In the genomic region with DNA sequence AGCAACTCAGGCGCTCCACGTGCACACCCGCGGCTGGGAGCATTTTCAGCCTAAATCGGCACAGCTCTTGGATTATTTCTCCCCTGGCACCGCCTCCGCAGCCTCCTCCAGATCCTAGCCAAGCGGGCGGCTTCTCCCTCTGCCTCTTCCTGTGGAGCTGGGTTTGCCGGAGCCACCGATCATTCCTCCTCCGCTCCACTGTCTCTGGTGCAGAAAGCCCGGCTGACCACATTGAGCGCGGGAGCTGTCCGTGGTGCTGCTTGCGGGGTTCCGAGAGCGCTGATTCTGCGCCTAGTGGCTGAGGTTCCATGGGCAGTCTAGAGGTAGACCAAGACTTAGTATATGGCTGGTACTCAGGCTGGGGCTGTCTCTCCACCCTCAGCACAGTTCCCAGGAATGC, we compare ENCODE assay signal across 8 mouse cellular contexts. TPM values are rescaled to one million over a fixed set of nuclear protein-coding genes. Genes with fewer than 3 reads are reported as not detected.
DNase-seq lines count a peak whose midpoint lies in the region; TF ChIP-seq lines count a peak whose summit lies in the region.

No protein-coding gene starts in this region.

- peaks cover 14% of the 10 kb centered on the region for H3K27me3 ChIP-seq in liver, adult 2 months (ENCODE audit: control insufficient read depth, insufficient read depth, low read length)

- no peaks in the 10 kb centered on the region for H3K36me3 ChIP-seq in liver, adult 2 months (ENCODE audit: control insufficient read depth, insufficient read depth, low read length)

- H3K79me2 ChIP-seq in liver, adult 2 months (ENCODE audit: control insufficient read depth, insufficient read depth, low read length) = no peaks in the 10 kb centered on the region

- peak; percentile 67 to 70 for DNase-seq in urinary bladder, adult 18-20 months (ENCODE audit: low spot score in 2 of 2)
- DNase-seq in urinary bladder, postnatal 10 days (ENCODE audit: low spot score) = no peak
- peak; percentile 86 for DNase-seq in gastrocnemius, postnatal 14 days
- peak; percentile 85 for DNase-seq in kidney, adult 9 months
- DNase-seq in liver, adult 2 months (ENCODE audit: extremely low read depth, low read depth, low spot score) = no peak
- DNase-seq in naive thymus-derived CD4-positive, alpha-beta T cell, adult 2 months (ENCODE audit: low read depth) = peak; percentile 82
- DNase-seq in telencephalon, adult 2 months (ENCODE audit: low read depth, low spot score) = peak; percentile 90

- WGBS in liver, adult 2 months = 4% methylated on average over 20 of the region's 20 CpGs

- intact Hi-C loops in gastrocnemius, postnatal 14 days (cut with DNase I; ENCODE audit: low total_unique reads) = no loop called here

- H3K4me3 ChIP-seq in cortical plate, adult 2 months (ENCODE audit: insufficient read depth, low read length) = peak overlapping the region; percentile 17
- no peak overlapping the region for H3K4me3 ChIP-seq in liver, adult 2 months (ENCODE audit: insufficient read depth, low read depth, low read length)

- peaks cover 18% of the 10 kb centered on the region for H3K4me1 ChIP-seq in cortical plate, adult 2 months (ENCODE audit: control insufficient read depth, insufficient read depth, low read length)
- H3K4me1 ChIP-seq in liver, adult 2 months (ENCODE audit: control insufficient read depth, insufficient read depth, low read length) = peaks cover 3% of the 10 kb centered on the region; the same call in 1 of the 2 replicates

- TF ChIP-seq CTCF in cortical plate, adult 2 months (IDR thresholded peaks at IDR 0.05; ENCODE audit: extremely low read depth, insufficient read depth, low read length) = peak; percentile 32
- TF ChIP-seq CTCF in liver, adult 2 months (IDR thresholded peaks at IDR 0.05; ENCODE audit: low read depth, low read length) = peak; percentile 77

- H3K9ac ChIP-seq in liver, adult 2 months (ENCODE audit: low read depth, low read length) = no peak overlapping the region

- TF ChIP-seq POLR2A in cortical plate, adult 2 months (IDR thresholded peaks at IDR 0.05; ENCODE audit: extremely low read depth, insufficient read depth, low read length) = peak; percentile 56; the same call in 1 of the 2 replicates
- TF ChIP-seq POLR2A in liver, adult 2 months (IDR thresholded peaks at IDR 0.05; ENCODE audit: extremely low read depth, insufficient read depth, low read length) = no peak

- peak overlapping the region; percentile 83 for H3K27ac ChIP-seq in cortical plate, adult 2 months (ENCODE audit: insufficient read depth, low read length)
- no peak overlapping the region for H3K27ac ChIP-seq in liver, adult 2 months (replicated peaks; ENCODE audit: insufficient read depth, low read depth, low read length)

RNA-seq across cellular contexts. Expression of a gene that starts 4.6 kb away (rescaled TPM):
- polyA plus RNA-seq in cortical plate, adult 2 months (2012; rRNA removed) = 670 and 731 TPM in 2 replicates
- total RNA-seq in gastrocnemius, postnatal 14 days (2021) = 1 to 10 TPM in 1 of 2 experiments, under 1 TPM in 1; 0.95 to 2.2 TPM
- total RNA-seq in liver, adult 2 months (2014; rRNA removed) = 0.07 TPM in 1 of 2 replicates, not detected in the other
- polyA plus RNA-seq in liver, adult 2 months (2012; rRNA removed) = 0.12 and 0.33 TPM in 2 replicates

RNA-seq across cellular contexts. Expression of a gene that starts 10.0 kb away (rescaled TPM):
- polyA plus RNA-seq in cortical plate, adult 2 months (2012; rRNA removed) = 36.4 and 40.0 TPM in 2 replicates
- total RNA-seq in gastrocnemius, postnatal 14 days (2021) = 1 to 10 TPM; 9.1 to 9.2 TPM
- total RNA-seq in liver, adult 2 months (2014; rRNA removed) = 13.3 and 15.6 TPM in 2 replicates
- 23.9 and 24.8 TPM in 2 replicates for polyA plus RNA-seq in liver, adult 2 months (2012; rRNA removed)

RNA-seq across cellular contexts. Expression of a gene that starts 15.2 kb away (rescaled TPM):
- polyA plus RNA-seq in cortical plate, adult 2 months (2012; rRNA removed) = 55.6 and 58.1 TPM in 2 replicates
- total RNA-seq in gastrocnemius, postnatal 14 days (2021) = 10 to 100 TPM; 20.3 to 23.6 TPM
- 25.6 and 30.5 TPM in 2 replicates for total RNA-seq in liver, adult 2 months (2014; rRNA removed)
- 75.0 and 78.4 TPM in 2 replicates for polyA plus RNA-seq in liver, adult 2 months (2012; rRNA removed)

RNA-seq across cellular contexts. Expression of a gene that starts 16.5 kb away (rescaled TPM):
- 134 and 141 TPM in 2 replicates for polyA plus RNA-seq in cortical plate, adult 2 months (2012; rRNA removed)
- total RNA-seq in gastrocnemius, postnatal 14 days (2021) = 10 to 100 TPM; 46.6 to 60.9 TPM
- total RNA-seq in liver, adult 2 months (2014; rRNA removed) = 11.7 and 22.2 TPM in 2 replicates
- polyA plus RNA-seq in liver, adult 2 months (2012; rRNA removed) = 21.6 and 37.1 TPM in 2 replicates

RNA-seq across cellular contexts. Expression of a gene that starts 18.0 kb away (rescaled TPM):
- polyA plus RNA-seq in cortical plate, adult 2 months (2012; rRNA removed) = 2.3 and 4.0 TPM in 2 replicates
- total RNA-seq in gastrocnemius, postnatal 14 days (2021) = not detected
- 0.28 and 0.54 TPM in 2 replicates for total RNA-seq in liver, adult 2 months (2014; rRNA removed)
- 0.35 and 0.37 TPM in 2 replicates for polyA plus RNA-seq in liver, adult 2 months (2012; rRNA removed)

Comparison
In these comparisons a context has a peak if more than half of its experiments do, and no peak if none do; other contexts are left out.
1. DNase-seq: peak in urinary bladder, adult 18-20 months (2 of 2), gastrocnemius, postnatal 14 days (single experiment), kidney, adult 9 months (single experiment), naive thymus-derived CD4-positive, alpha-beta T cell, adult 2 months (single experiment) and telencephalon, adult 2 months (single experiment); none in urinary bladder, postnatal 10 days (single experiment) and liver, adult 2 months (single experiment).